Mouse (Mus musculus): ENCODE measurements around the gene E130114P18Rik. TPM values are rescaled to one million over a fixed set of nuclear protein-coding genes. Genes with fewer than 3 reads are reported as not detected.

The E130114P18Rik gene
- total and polyA plus RNA-seq, 3 experiments, result 0.11 TPM; not detected in 2

GRCm38 (mm10) chr4:97620409-97620808, 157.5 kb downstream of the E130114P18Rik start:
- Histone ChIP-seq H3K27me3 (ENCODE audit: insufficient read depth, low read length) (no peaks in the 10 kb centered on the region), H3K4me1 (ENCODE audit: insufficient read depth, low read depth, low read length) (no peaks in the 10 kb centered on the region), H3K9me3 (replicated peaks) (peaks cover 18% of the 10 kb centered on the region), H3K36me3 (replicated peaks) (no peaks in the 10 kb centered on the region), H3K4me3 (ENCODE audit: low read depth, low read length) (no peak overlapping the region)
- no peak for ATAC-seq (ENCODE audit: extremely low read depth, insufficient number of reproducible peaks, low FRiP score, poor library complexity, severe bottlenecking)
- no peak for DNase-seq (ENCODE audit: low spot score)
- TF ChIP-seq POLR2AphosphoS5 (IDR thresholded peaks at IDR 0.05; ENCODE audit: insufficient replicate concordance, low read depth, low read length), result no peak
- TF ChIP-seq GATA1 (IDR thresholded peaks at IDR 0.05; ENCODE audit: borderline replicate concordance, low read length), result no peak
- no peak for TF ChIP-seq TAL1 (conservative IDR thresholded peaks at IDR 0.05; ENCODE audit: low read depth, low read length)
- no peak for TF ChIP-seq GATA2 (IDR thresholded peaks at IDR 0.05; ENCODE audit: borderline replicate concordance, low read depth, low read length)
- TF ChIP-seq CTCF (IDR thresholded peaks at IDR 0.05; ENCODE audit: low read depth, low read length), result no peak

GRCm38 (mm10) chr4:97618668-97619373, 159.1 kb downstream of the E130114P18Rik start:
- H3K27me3 ChIP-seq (ENCODE audit: insufficient read depth, low read length), result no peaks in the 10 kb centered on the region
- no peak for DNase-seq (ENCODE audit: low spot score)
- peaks cover 16% of the 10 kb centered on the region for H3K9me3 ChIP-seq (replicated peaks)
- no peaks in the 10 kb centered on the region for H3K36me3 ChIP-seq (replicated peaks)
- TF ChIP-seq GATA2 (IDR thresholded peaks at IDR 0.05; ENCODE audit: borderline replicate concordance, low read depth, low read length) (no peak), TAL1 (conservative IDR thresholded peaks at IDR 0.05; ENCODE audit: low read depth, low read length) (no peak), GATA1 (IDR thresholded peaks at IDR 0.05; ENCODE audit: borderline replicate concordance, low read length) (no peak), POLR2AphosphoS5 (IDR thresholded peaks at IDR 0.05; ENCODE audit: insufficient replicate concordance, low read depth, low read length) (no peak), CTCF (IDR thresholded peaks at IDR 0.05; ENCODE audit: low read depth, low read length) (no peak)
- no peak overlapping the region for H3K4me3 ChIP-seq (ENCODE audit: low read depth, low read length)
- no peak; the same call in 1 of the 2 replicates for ATAC-seq (ENCODE audit: extremely low read depth, insufficient number of reproducible peaks, low FRiP score, poor library complexity, severe bottlenecking)
- no peaks in the 10 kb centered on the region for H3K4me1 ChIP-seq (ENCODE audit: insufficient read depth, low read depth, low read length)

GRCm38 (mm10) chr4:97615031-97615430, 162.8 kb downstream of the E130114P18Rik start:
- no peaks in the 10 kb centered on the region for H3K27me3 ChIP-seq (ENCODE audit: insufficient read depth, low read length)
- no peaks in the 10 kb centered on the region for H3K4me1 ChIP-seq (ENCODE audit: insufficient read depth, low read depth, low read length)
- peaks cover 20% of the 10 kb centered on the region for H3K9me3 ChIP-seq (replicated peaks)
- no peak overlapping the region for H3K4me3 ChIP-seq (ENCODE audit: low read depth, low read length)
- TF ChIP-seq POLR2AphosphoS5 (IDR thresholded peaks at IDR 0.05; ENCODE audit: insufficient replicate concordance, low read depth, low read length) (no peak), CTCF (IDR thresholded peaks at IDR 0.05; ENCODE audit: low read depth, low read length) (no peak), TAL1 (conservative IDR thresholded peaks at IDR 0.05; ENCODE audit: low read depth, low read length) (no peak), GATA1 (IDR thresholded peaks at IDR 0.05; ENCODE audit: borderline replicate concordance, low read length) (no peak), GATA2 (IDR thresholded peaks at IDR 0.05; ENCODE audit: borderline replicate concordance, low read depth, low read length) (no peak)
- ATAC-seq (ENCODE audit: extremely low read depth, insufficient number of reproducible peaks, low FRiP score, poor library complexity, severe bottlenecking), result no peak
- no peak for DNase-seq (ENCODE audit: low spot score)
- no peaks in the 10 kb centered on the region for H3K36me3 ChIP-seq (replicated peaks)

- Histone ChIP-seq H3K9me3 (replicated peaks) (peaks cover 15% of the 10 kb centered on the region), H3K36me3 (replicated peaks) (no peaks in the 10 kb centered on the region), H3K27me3 (ENCODE audit: insufficient read depth, low read length) (no peaks in the 10 kb centered on the region), H3K4me3 (ENCODE audit: low read depth, low read length) (no peak overlapping the region), H3K4me1 (ENCODE audit: insufficient read depth, low read depth, low read length) (no peaks in the 10 kb centered on the region)
- TF ChIP-seq POLR2AphosphoS5 (IDR thresholded peaks at IDR 0.05; ENCODE audit: insufficient replicate concordance, low read depth, low read length) (no peak), GATA2 (IDR thresholded peaks at IDR 0.05; ENCODE audit: borderline replicate concordance, low read depth, low read length) (no peak), CTCF (IDR thresholded peaks at IDR 0.05; ENCODE audit: low read depth, low read length) (no peak), TAL1 (conservative IDR thresholded peaks at IDR 0.05; ENCODE audit: low read depth, low read length) (no peak), GATA1 (IDR thresholded peaks at IDR 0.05; ENCODE audit: borderline replicate concordance, low read length) (no peak)
- no peak for DNase-seq (ENCODE audit: low spot score)
- ATAC-seq (ENCODE audit: extremely low read depth, insufficient number of reproducible peaks, low FRiP score, poor library complexity, severe bottlenecking), result no peak
Observed at GRCm38 (mm10) chr4:97611251-97611847, 166.5 kb downstream of the E130114P18Rik start.

- no peak for DNase-seq (ENCODE audit: low spot score)
- no peaks in the 10 kb centered on the region for H3K36me3 ChIP-seq (replicated peaks)
- no peaks in the 10 kb centered on the region for H3K4me1 ChIP-seq (ENCODE audit: insufficient read depth, low read depth, low read length)
- no peak overlapping the region for H3K4me3 ChIP-seq (ENCODE audit: low read depth, low read length)
- peaks cover 15% of the 10 kb centered on the region for H3K9me3 ChIP-seq (replicated peaks)
- no peak for TF ChIP-seq GATA1 (IDR thresholded peaks at IDR 0.05; ENCODE audit: borderline replicate concordance, low read length)
- TF ChIP-seq TAL1 (conservative IDR thresholded peaks at IDR 0.05; ENCODE audit: low read depth, low read length), result no peak
- TF ChIP-seq GATA2 (IDR thresholded peaks at IDR 0.05; ENCODE audit: borderline replicate concordance, low read depth, low read length), result no peak
- no peak for TF ChIP-seq CTCF (IDR thresholded peaks at IDR 0.05; ENCODE audit: low read depth, low read length)
- TF ChIP-seq POLR2AphosphoS5 (IDR thresholded peaks at IDR 0.05; ENCODE audit: insufficient replicate concordance, low read depth, low read length), result no peak
- no peaks in the 10 kb centered on the region for H3K27me3 ChIP-seq (ENCODE audit: insufficient read depth, low read length)
- no peak for ATAC-seq (ENCODE audit: extremely low read depth, insufficient number of reproducible peaks, low FRiP score, poor library complexity, severe bottlenecking)
Observed at GRCm38 (mm10) chr4:97609831-97610727, 167.8 kb downstream of the E130114P18Rik start.
